In the genomic region with DNA sequence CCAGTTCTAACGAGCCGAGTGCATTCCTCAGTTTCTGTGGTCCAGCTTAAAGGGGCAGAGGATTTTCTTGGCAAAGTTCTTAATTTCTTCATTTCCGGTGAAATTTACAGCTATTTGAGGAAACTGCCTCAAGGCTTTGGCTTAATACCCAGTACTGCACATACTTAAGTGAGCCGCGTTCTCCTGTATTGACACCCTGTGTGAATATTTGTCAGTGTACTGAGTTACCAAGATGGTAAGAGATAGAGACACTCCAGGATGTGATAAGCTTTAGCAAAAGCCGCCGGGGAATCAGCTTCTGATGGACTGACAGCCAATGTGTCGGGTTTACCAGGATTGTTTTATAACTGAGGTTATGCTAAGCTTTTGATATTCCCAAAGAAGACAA, we compare ENCODE assay signal across 8 mouse cellular contexts. TPM values are rescaled to one million over a fixed set of nuclear protein-coding genes. Genes with fewer than 3 reads are reported as not detected.
A peak's percentile ranks its signal among the peaks of the same experiment; 100 is the strongest.
DNase-seq lines count a peak whose midpoint lies in the region; ATAC-seq and TF ChIP-seq lines count a peak whose summit lies in the region.

No protein-coding gene starts in this region.

- peak overlapping the region; percentile 53 for H3K4me3 ChIP-seq in left cerebral cortex, adult 2 months
- H3K4me3 ChIP-seq in liver, embryonic 14.5 days (ENCODE audit: insufficient read depth in 1 of 2, low read depth in 2 of 2, low read length in 2 of 2): peak overlapping the region; percentile 70 to 97
- peak overlapping the region; percentile 66 for H3K4me3 ChIP-seq in stomach, embryonic 15.5 days (replicated peaks)

- H3K36me3 ChIP-seq in liver, embryonic 14.5 days (replicated peaks; ENCODE audit: control insufficient read depth, insufficient read depth, low read depth): no peaks in the 10 kb centered on the region
- H3K36me3 ChIP-seq in stomach, embryonic 15.5 days: peaks cover 3% of the 10 kb centered on the region; the same call in 1 of the 2 replicates

- H3K4me1 ChIP-seq in liver, embryonic 14.5 days (replicated peaks; ENCODE audit: control insufficient read depth in 2 of 2, insufficient read depth in 2 of 2, low read length in 1 of 2): peaks cover 3 to 14% of the 10 kb centered on the region in 2 experiments; a peak in 2 of 4 replicates
- no peaks in the 10 kb centered on the region for H3K4me1 ChIP-seq in stomach, embryonic 15.5 days

- H3K9me3 ChIP-seq in liver, embryonic 14.5 days (ENCODE audit: control insufficient read depth, low read length): no peaks in the 10 kb centered on the region
- H3K9me3 ChIP-seq in stomach, embryonic 15.5 days: no peaks in the 10 kb centered on the region

- peak overlapping the region; percentile 78 for H3K4me2 ChIP-seq in liver, embryonic 14.5 days (ENCODE audit: low read depth)
- H3K4me2 ChIP-seq in stomach, embryonic 15.5 days: peak overlapping the region; percentile 53

- no peak for TF ChIP-seq EP300 in liver, embryonic 14.5 days (IDR thresholded peaks at IDR 0.05; ENCODE audit: low read depth)

- H3K27me3 ChIP-seq in liver, embryonic 14.5 days (ENCODE audit: control insufficient read depth, insufficient read depth, low read length): no peaks in the 10 kb centered on the region
- no peaks in the 10 kb centered on the region for H3K27me3 ChIP-seq in stomach, embryonic 15.5 days (replicated peaks)

- intact Hi-C loops in left cerebral cortex, adult 2 months (cut with DNase I): loop anchor here (1.0 to 2.0 kb wide), 2 partner anchors 16 to 34 kb away; a partner anchor contains a TSS

- peak; percentile 23 for ATAC-seq in common myeloid progenitor, adult 5-6 weeks (replicated peaks; ENCODE audit: low read depth, poor library complexity, severe bottlenecking)
- ATAC-seq in granulocyte monocyte progenitor cell, adult 5-6 weeks (replicated peaks; ENCODE audit: poor library complexity, severe bottlenecking): peak; percentile 38
- ATAC-seq in liver, embryonic 14.5 days (ENCODE audit: insufficient read depth): 0 out of 2 replicates have a peak, but pooled peaks have one; percentile 25
- peak; percentile 41; the same call in 1 of the 2 replicates for ATAC-seq in stomach, embryonic 15.5 days (ENCODE audit: insufficient read depth, low FRiP score, low read depth)

- 18% methylated on average over 8 of the region's 8 CpGs for WGBS in liver, embryonic 14.5 days (ENCODE audit: insufficient replicate concordance)
- WGBS in stomach, embryonic 15.5 days: 38% methylated on average over 8 of the region's 8 CpGs

- TF ChIP-seq CTCF in left cerebral cortex, adult 2 months (IDR thresholded peaks at IDR 0.05): no peak
- no peak for TF ChIP-seq CTCF in liver, embryonic 14.5 days (IDR thresholded peaks at IDR 0.05; ENCODE audit: low read depth)

- DNase-seq in left cerebral cortex, adult 2 months (ENCODE audit: extremely low spot score in 1 of 2, low spot score in 2 of 2): no peak
- DNase-seq in left cerebral cortex, adult 9 months (ENCODE audit: low spot score in 2 of 2): no peak
- DNase-seq in liver, embryonic 14.5 days (ENCODE audit: low read depth in 3 of 3, low spot score in 3 of 3): no peak
- DNase-seq in gastrocnemius, adult 8-10 months (ENCODE audit: low spot score in 2 of 2): no peak
- DNase-seq in cerebellum, adult 9-11 months: no peak

- H3K27ac ChIP-seq in left cerebral cortex, adult 2 months: peak overlapping the region; percentile 94
- H3K27ac ChIP-seq in liver, embryonic 14.5 days: peak overlapping the region; percentile 18; the same call in 1 of the 2 replicates
- H3K27ac ChIP-seq in stomach, embryonic 15.5 days: no peak overlapping the region

- peak overlapping the region; percentile 80 for H3K9ac ChIP-seq in liver, embryonic 14.5 days (replicated peaks)
- H3K9ac ChIP-seq in stomach, embryonic 15.5 days: no peak overlapping the region

RNA-seq across cellular contexts. Expression of a gene that starts 0.4 kb away (rescaled TPM):
- total RNA-seq in left cerebral cortex, adult 2 months (2021): 10 to 100 TPM; 15.5 to 17.6 TPM
- 10.3 and 15.4 TPM in 2 replicates for total RNA-seq in common myeloid progenitor, adult 5-6 weeks (2017)
- 5.8 and 7.3 TPM in 2 replicates for total RNA-seq in granulocyte monocyte progenitor cell, adult 5-6 weeks (2014; fragmentation: Nextera tagmentation)
- 4.5 and 8.5 TPM in 2 replicates for total RNA-seq in granulocyte monocyte progenitor cell, adult 5-6 weeks (2017)
- polyA plus RNA-seq in liver, embryonic 14.5 days (2012; rRNA removed): 1.4 and 2.7 TPM in 2 replicates
- polyA plus RNA-seq in liver, embryonic 14.5 days (2014; fragmentation: Nextera tagmentation; extraction: Ambion mirVana): 1.9 and 3.2 TPM in 2 replicates
- polyA plus RNA-seq in stomach, embryonic 15.5 days (2015; fragmentation: Nextera tagmentation; extraction: Ambion mirVana): 2.8 and 3.4 TPM in 2 replicates
- total RNA-seq in gastrocnemius, adult 8-10 months (2022): 10 to 100 TPM; 11.1 to 16.0 (median 13.9) TPM

RNA-seq across cellular contexts. Expression of a gene that starts 15.9 kb away (rescaled TPM):
- total RNA-seq in left cerebral cortex, adult 2 months (2021): 1 to 10 TPM; 8.7 to 9.8 TPM
- total RNA-seq in common myeloid progenitor, adult 5-6 weeks (2017): 7.9 and 8.4 TPM in 2 replicates
- total RNA-seq in granulocyte monocyte progenitor cell, adult 5-6 weeks (2014; fragmentation: Nextera tagmentation): 8.5 and 11.4 TPM in 2 replicates
- 8.3 and 11.9 TPM in 2 replicates for total RNA-seq in granulocyte monocyte progenitor cell, adult 5-6 weeks (2017)
- 0.65 and 1.1 TPM in 2 replicates for polyA plus RNA-seq in liver, embryonic 14.5 days (2012; rRNA removed)
- polyA plus RNA-seq in liver, embryonic 14.5 days (2014; fragmentation: Nextera tagmentation; extraction: Ambion mirVana): 1.6 and 1.7 TPM in 2 replicates
- polyA plus RNA-seq in stomach, embryonic 15.5 days (2015; fragmentation: Nextera tagmentation; extraction: Ambion mirVana): 12.7 and 13.3 TPM in 2 replicates
- 1 to 10 TPM; 2.9 to 3.5 (median 3.1) TPM for total RNA-seq in gastrocnemius, adult 8-10 months (2022)

RNA-seq across cellular contexts. Expression of a gene that starts 33.0 kb away (rescaled TPM):
- total RNA-seq in left cerebral cortex, adult 2 months (2021): 10 to 100 TPM; 11.7 to 12.4 TPM
- total RNA-seq in common myeloid progenitor, adult 5-6 weeks (2017): 13.8 and 14.0 TPM in 2 replicates
- 8.4 and 8.7 TPM in 2 replicates for total RNA-seq in granulocyte monocyte progenitor cell, adult 5-6 weeks (2014; fragmentation: Nextera tagmentation)
- 6.6 and 15.0 TPM in 2 replicates for total RNA-seq in granulocyte monocyte progenitor cell, adult 5-6 weeks (2017)
- 1.8 and 2.7 TPM in 2 replicates for polyA plus RNA-seq in liver, embryonic 14.5 days (2012; rRNA removed)
- 5.3 and 5.9 TPM in 2 replicates for polyA plus RNA-seq in liver, embryonic 14.5 days (2014; fragmentation: Nextera tagmentation; extraction: Ambion mirVana)
- polyA plus RNA-seq in stomach, embryonic 15.5 days (2015; fragmentation: Nextera tagmentation; extraction: Ambion mirVana): 8.7 and 9.6 TPM in 2 replicates
- total RNA-seq in gastrocnemius, adult 8-10 months (2022): 1 to 10 TPM; 7.1 to 8.5 (median 8.2) TPM

RNA-seq across cellular contexts. Expression of a gene that starts 41.5 kb away (rescaled TPM):
- under 1 TPM in 1 of 2 experiments, not detected in 1; 0.86 TPM for total RNA-seq in left cerebral cortex, adult 2 months (2021)
- total RNA-seq in common myeloid progenitor, adult 5-6 weeks (2017): not detected in 2 replicates
- not detected in 2 replicates for total RNA-seq in granulocyte monocyte progenitor cell, adult 5-6 weeks (2014; fragmentation: Nextera tagmentation)
- total RNA-seq in granulocyte monocyte progenitor cell, adult 5-6 weeks (2017): not detected in 2 replicates
- not detected in 2 replicates for polyA plus RNA-seq in liver, embryonic 14.5 days (2012; rRNA removed)
- polyA plus RNA-seq in liver, embryonic 14.5 days (2014; fragmentation: Nextera tagmentation; extraction: Ambion mirVana): not detected in 2 replicates
- polyA plus RNA-seq in stomach, embryonic 15.5 days (2015; fragmentation: Nextera tagmentation; extraction: Ambion mirVana): not detected in 2 replicates
- total RNA-seq in gastrocnemius, adult 8-10 months (2022): under 1 TPM in 3 of 4 experiments, not detected in 1; 0.39 to 0.94 (median 0.58) TPM

RNA-seq across cellular contexts. Expression of a gene that starts 41.6 kb away (rescaled TPM):
- total RNA-seq in left cerebral cortex, adult 2 months (2021): 10 to 100 TPM; 19.8 to 22.9 TPM
- 16.8 and 17.2 TPM in 2 replicates for total RNA-seq in common myeloid progenitor, adult 5-6 weeks (2017)
- 22.9 and 26.6 TPM in 2 replicates for total RNA-seq in granulocyte monocyte progenitor cell, adult 5-6 weeks (2014; fragmentation: Nextera tagmentation)
- 10.7 and 17.8 TPM in 2 replicates for total RNA-seq in granulocyte monocyte progenitor cell, adult 5-6 weeks (2017)
- polyA plus RNA-seq in liver, embryonic 14.5 days (2012; rRNA removed): 4.2 and 5.3 TPM in 2 replicates
- 8.7 and 10.6 TPM in 2 replicates for polyA plus RNA-seq in liver, embryonic 14.5 days (2014; fragmentation: Nextera tagmentation; extraction: Ambion mirVana)
- polyA plus RNA-seq in stomach, embryonic 15.5 days (2015; fragmentation: Nextera tagmentation; extraction: Ambion mirVana): 19.4 and 20.4 TPM in 2 replicates
- total RNA-seq in gastrocnemius, adult 8-10 months (2022): 1 to 10 TPM; 3.2 to 4.6 (median 4.3) TPM
